Mouse (Mus musculus) embryonic facial prominence, embryonic 10.5 days (tissue): ENCODE results near the gene Phospho1. TPM values are rescaled to one million over a fixed set of nuclear protein-coding genes. Genes with fewer than 3 reads are reported as not detected.
"Not testable (repeated sequence)": the region's sequence is repeated elsewhere in the genome, so short reads cannot be mapped to it uniquely, and the experiment has no call there.

Experiments used
- DNase-seq: peaks from one replicate; pipeline ENCODE4 v3.0.0-alpha.2; 2017; ENCODE audit warnings: low spot score
- H3K27ac ChIP-seq: fragments of 300-500 bp; sonication (generic); replicated peaks from 2 replicates; pipeline ENCODE4 v1.5.1; 2016; ENCODE audit warnings: mild to moderate bottlenecking
- H3K27me3 ChIP-seq: fragments of 300-500 bp; sonication (generic); replicated peaks from 2 replicates; pipeline ENCODE4 v1.6.1; 2016; ENCODE audit warnings: low read depth, mild to moderate bottlenecking; ENCODE audit not compliant: poor library complexity, severe bottlenecking
- H3K36me3 ChIP-seq: fragments of 300-500 bp; sonication (generic); replicated peaks from 2 replicates; pipeline ENCODE4 v1.6.1; 2016; ENCODE audit warnings: mild to moderate bottlenecking, moderate library complexity
- H3K4me1 ChIP-seq: fragments of 300-500 bp; sonication (generic); 2 replicates; pipeline ENCODE4 v1.6.1; 2016
- H3K4me3 ChIP-seq: fragments of 300-500 bp; sonication (generic); 2 replicates; pipeline ENCODE4 v1.5.1; 2016; ENCODE audit warnings: mild to moderate bottlenecking, moderate library complexity
- H3K9me3 ChIP-seq: fragments of 300-500 bp; sonication (generic); 2 replicates; pipeline ENCODE4 v1.6.1; 2016; ENCODE audit warnings: mild to moderate bottlenecking
- WGBS: fragments of 180-500 bp; shearing (Covaris S2); methylation state at CpG from one replicate; pipeline ENCODE4 v1.1.7; 2016; 5-methylcytosine and 5-hydroxymethylcytosine counted together
- polyA plus RNA-seq: library from polyadenylated mRNA; unstranded; fragments of >200 nt; fragmentation: Nextera tagmentation; extraction: Ambion mirVana; gene quantifications from 2 replicates; pipeline ENCODE4 v1.2.1, GENCODE M21; 2016

The Phospho1 gene
- polyA plus RNA-seq, 1 experiment from 2014 or later, result not detected

- H3K27me3 ChIP-seq, result no peaks in the 10 kb centered on the region
- H3K4me3 ChIP-seq, result peak overlapping the region; percentile 72
- under 1% methylated on average over 58 of the region's 58 CpGs for WGBS
- H3K27ac ChIP-seq, result peak overlapping the region; percentile 83
- peak; percentile 98 for DNase-seq
- H3K9me3 ChIP-seq, result no peaks in the 10 kb centered on the region
- H3K4me1 ChIP-seq, result peaks cover 19% of the 10 kb centered on the region
- no peaks in the 10 kb centered on the region for H3K36me3 ChIP-seq
These were observed 34.5 kb downstream of the Phospho1 start for GRCm38 (mm10) chr11:95858528-95859467.

GRCm38 (mm10) chr11:95859468-95859855 lies 35.2 kb downstream of the Phospho1 start:
- H3K36me3 ChIP-seq, result no peaks in the 10 kb centered on the region
- H3K27ac ChIP-seq, result peak overlapping the region; percentile 83
- DNase-seq, result peak; percentile 85
- peak overlapping the region; percentile 72 for H3K4me3 ChIP-seq
- WGBS, result under 1% methylated on average over 35 of the region's 35 CpGs
- no peaks in the 10 kb centered on the region for H3K9me3 ChIP-seq
- peaks cover 19% of the 10 kb centered on the region for H3K4me1 ChIP-seq
- H3K27me3 ChIP-seq, result no peaks in the 10 kb centered on the region

GRCm38 (mm10) chr11:95860071-95860490 lies 35.8 kb downstream of the Phospho1 start:
- peak overlapping the region; percentile 83 for H3K27ac ChIP-seq
- H3K4me3 ChIP-seq, result peak overlapping the region; percentile 72
- no peak for DNase-seq
- H3K27me3 ChIP-seq, result no peaks in the 10 kb centered on the region
- WGBS, result 50% methylated on average over 3 of the region's 3 CpGs
- no peaks in the 10 kb centered on the region for H3K36me3 ChIP-seq
- peaks cover 19% of the 10 kb centered on the region for H3K4me1 ChIP-seq
- no peaks in the 10 kb centered on the region for H3K9me3 ChIP-seq

GRCm38 (mm10) chr11:95861397-95861796 lies 37.1 kb downstream of the Phospho1 start:
- no peaks in the 10 kb centered on the region for H3K9me3 ChIP-seq
- H3K4me1 ChIP-seq, result peaks cover 19% of the 10 kb centered on the region
- H3K27me3 ChIP-seq, result no peaks in the 10 kb centered on the region
- 94% methylated on average over 8 of the region's 8 CpGs for WGBS
- no peak for DNase-seq
- H3K36me3 ChIP-seq, result no peaks in the 10 kb centered on the region
- no peak overlapping the region for H3K4me3 ChIP-seq
- H3K27ac ChIP-seq, result no peak overlapping the region

- Histone ChIP-seq H3K4me1 (no peaks in the 10 kb centered on the region), H3K36me3 (no peaks in the 10 kb centered on the region), H3K27ac (no peak overlapping the region), H3K4me3 (no peak overlapping the region), H3K9me3 (no peaks in the 10 kb centered on the region), H3K27me3 (0 out of 2 replicates have a peak, but pooled peaks cover 7% of the 10 kb centered on the region)
- WGBS, result 75% methylated on average over 4 of the region's 4 CpGs
- no peak for DNase-seq
These were observed 45.1 kb downstream of the Phospho1 start for GRCm38 (mm10) chr11:95869442-95869841.

GRCm38 (mm10) chr11:95869918-95870470 lies 45.7 kb downstream of the Phospho1 start:
- DNase-seq, result no peak
- Histone ChIP-seq H3K9me3 (no peaks in the 10 kb centered on the region), H3K27me3 (0 out of 2 replicates have a peak, but pooled peaks cover 7% of the 10 kb centered on the region), H3K27ac (no peak overlapping the region), H3K4me3 (no peak overlapping the region), H3K36me3 (no peaks in the 10 kb centered on the region), H3K4me1 (no peaks in the 10 kb centered on the region)
- WGBS, result 77% methylated on average over 6 of the region's 6 CpGs

GRCm38 (mm10) chr11:95875804-95876203 lies 51.5 kb downstream of the Phospho1 start:
- peak; percentile 12 for DNase-seq
- 25% methylated on average over 9 of the region's 9 CpGs for WGBS
- H3K27ac ChIP-seq, result no peak overlapping the region
- H3K36me3 ChIP-seq, result no peaks in the 10 kb centered on the region
- no peaks in the 10 kb centered on the region for H3K9me3 ChIP-seq
- peaks cover 5% of the 10 kb centered on the region; the same call in 1 of the 2 replicates for H3K4me1 ChIP-seq
- peak overlapping the region; percentile 28; the same call in 1 of the 2 replicates for H3K4me3 ChIP-seq
- H3K27me3 ChIP-seq, result 0 out of 2 replicates have a peak, but pooled peaks cover 2% of the 10 kb centered on the region

- Histone ChIP-seq H3K9me3 (no peaks in the 10 kb centered on the region), H3K4me3 (peak overlapping the region; percentile 28; the same call in 1 of the 2 replicates)
- WGBS, result 19% methylated on average over 7 of the region's 7 CpGs
These were observed 52.0 kb downstream of the Phospho1 start for GRCm38 (mm10) chr11:95876296-95876695.

GRCm38 (mm10) chr11:95879861-95880260 lies 55.6 kb downstream of the Phospho1 start:
- H3K4me3 ChIP-seq, H3K27ac ChIP-seq, H3K4me1 ChIP-seq, H3K36me3 ChIP-seq, DNase-seq, H3K9me3 ChIP-seq: not testable (repeated sequence)
- H3K27me3 ChIP-seq, result peaks cover 10% of the 10 kb centered on the region; the same call in 1 of the 2 replicates
- WGBS, result 86% methylated on average over 2 of the region's 2 CpGs

More at GRCm38 (mm10) chr11:95876296-95876695, 52.0 kb downstream of the Phospho1 start:
- Histone ChIP-seq H3K27ac (no peak overlapping the region), H3K4me1 (peaks cover 5% of the 10 kb centered on the region; the same call in 1 of the 2 replicates), H3K36me3 (no peaks in the 10 kb centered on the region), H3K27me3 (peaks cover 4% of the 10 kb centered on the region; the same call in 1 of the 2 replicates)
- peak; percentile 82 for DNase-seq

Other genes with a start within 250 kb of the Phospho1 start
- 21.7 and 23.5 TPM in 2 replicates for gene Ngfr, start 236.8 kb upstream of the Phospho1 start, polyA plus RNA-seq
- 309 and 312 TPM in 2 replicates for gene Phb, start 157.5 kb upstream of the Phospho1 start, polyA plus RNA-seq
- 19.5 and 20.3 TPM in 2 replicates for gene Zfp652, start 111.8 kb upstream of the Phospho1 start, polyA plus RNA-seq
- gene B130006D01Rik, start 100.9 kb upstream of the Phospho1 start, polyA plus RNA-seq, result 1.9 and 2.2 TPM in 2 replicates
- 9.5 and 10.0 TPM in 2 replicates for gene Gngt2, start 12.7 kb downstream of the Phospho1 start, polyA plus RNA-seq
- 3.7 and 4.1 TPM in 2 replicates for gene Abi3, start 18.0 kb downstream of the Phospho1 start, polyA plus RNA-seq
- 0.09 and 0.16 TPM in 2 replicates for gene B4galnt2, start 90.4 kb downstream of the Phospho1 start, polyA plus RNA-seq
- 173 and 197 TPM in 2 replicates for gene Igf2bp1, start 181.4 kb downstream of the Phospho1 start, polyA plus RNA-seq
- not detected in 2 replicates for gene Gip, start 200.0 kb downstream of the Phospho1 start, polyA plus RNA-seq
- 106 and 107 TPM in 2 replicates for gene Snf8, start 210.4 kb downstream of the Phospho1 start, polyA plus RNA-seq
- gene Ube2z, start 240.9 kb downstream of the Phospho1 start, polyA plus RNA-seq, result 34.3 and 35.2 TPM in 2 replicates